Mouse (Mus musculus) left cerebral cortex, postnatal 10 days (tissue): Measurements from ENCODE around the gene Lcn8. TPM values are rescaled to one million over a fixed set of nuclear protein-coding genes. Genes with fewer than 3 reads are reported as not detected.
"Not testable (repeated sequence)": the region's sequence is repeated elsewhere in the genome, so short reads cannot be mapped to it uniquely, and the experiment has no call there.

Experiments used
- DNase-seq, 2 experiments: peaks; one replicate each; pipeline ENCODE4 v3.0.0; 2021 to 2022; ENCODE audit warnings: low spot score in 2 of 2, mixed read lengths in 1 of 2; ENCODE audit errors: extremely low spot score in 1 of 2
- intact Hi-C: fragments of 180-260 bp; cut with DNase I; formaldehyde crosslinking; loops from one replicate; pipeline ENCODE4 v1.15.1; 2025
- total RNA-seq, 2 experiments: library from RNA; stranded (reverse); gene quantifications; 2 replicates each; pipeline ENCODE4 v1.2.3; 2021

The Lcn8 gene
- total RNA-seq, 2 experiments from 2014 or later = not detected

DNA sequence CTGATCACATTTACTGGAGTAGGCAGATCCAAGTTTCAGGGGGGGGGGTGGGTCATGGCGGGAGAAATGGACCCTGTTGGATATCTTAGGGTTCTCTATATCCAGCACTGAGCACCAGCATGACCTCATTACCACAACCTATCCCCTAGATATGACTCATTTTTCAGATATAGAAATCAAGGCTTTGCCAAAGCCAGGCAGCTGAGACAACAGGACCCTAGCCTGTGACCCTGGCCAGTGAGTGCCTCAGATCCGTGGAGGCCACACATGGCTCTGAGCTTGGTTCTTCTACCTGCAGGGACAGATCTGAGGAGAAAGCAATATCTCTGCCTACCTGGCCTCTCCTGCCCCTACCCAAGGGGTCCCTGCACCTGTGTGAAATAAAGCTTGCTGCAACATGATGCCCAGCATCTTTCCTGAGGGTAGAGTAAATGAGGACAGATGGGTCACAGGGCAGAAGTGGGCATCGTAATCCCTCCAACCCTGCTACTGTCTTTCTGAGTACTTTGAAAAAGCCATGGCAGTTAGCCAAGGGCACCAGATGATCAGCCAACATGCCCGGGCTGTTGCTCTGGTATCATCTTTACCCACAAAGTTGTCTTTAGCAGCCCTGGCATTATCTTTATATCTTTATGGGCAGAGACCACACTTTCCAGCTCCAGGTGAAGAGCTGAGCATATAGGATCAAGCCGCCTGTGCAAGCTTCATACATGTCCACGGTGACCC is 8.5 kb downstream of the Lcn8 start:
- no peak for DNase-seq
- intact Hi-C loops = no loop called here

DNA sequence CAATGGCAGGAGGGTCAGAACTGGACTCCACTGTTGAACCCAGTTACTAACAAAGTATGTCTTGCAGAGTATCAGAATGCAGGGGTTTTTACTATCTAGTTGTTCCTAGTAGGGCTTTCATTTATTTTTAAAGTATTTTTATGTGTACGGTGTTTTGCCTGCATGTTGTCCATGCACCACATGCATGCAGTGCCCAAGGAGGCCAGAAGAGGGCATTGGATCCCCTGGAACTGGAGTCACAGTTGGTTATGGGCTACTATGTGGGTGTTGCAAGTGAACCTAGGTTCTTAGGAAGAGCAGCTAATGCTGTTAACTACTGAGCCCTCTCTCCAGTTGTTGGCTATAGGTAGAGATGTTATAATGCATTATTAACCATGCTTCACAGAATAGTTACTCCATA is 10.6 kb downstream of the Lcn8 start:
- intact Hi-C loops = no loop called here
- DNase-seq = peak in 1 of 2 experiments; percentile 50

DNA sequence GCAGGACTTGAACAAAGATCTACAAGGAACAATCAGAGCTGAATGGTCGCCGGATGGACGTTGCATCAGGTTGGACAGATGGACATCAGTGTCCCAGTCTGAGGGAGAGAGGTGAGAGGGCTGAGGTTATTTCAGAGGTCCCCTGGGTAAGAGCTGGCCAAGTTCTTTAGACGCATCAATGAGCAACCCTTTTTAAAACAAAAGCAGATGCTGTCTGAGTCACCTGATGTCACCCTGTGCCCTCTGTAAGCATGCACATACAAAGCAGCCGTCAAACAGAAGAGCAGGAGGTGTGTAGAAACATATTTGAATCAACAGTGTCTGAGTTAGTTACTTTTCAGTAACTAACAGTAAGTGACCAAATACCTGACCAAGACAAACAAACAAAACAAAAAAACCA is 11.2 kb downstream of the Lcn8 start:
- no peak for DNase-seq
- intact Hi-C loops = no loop called here

DNA sequence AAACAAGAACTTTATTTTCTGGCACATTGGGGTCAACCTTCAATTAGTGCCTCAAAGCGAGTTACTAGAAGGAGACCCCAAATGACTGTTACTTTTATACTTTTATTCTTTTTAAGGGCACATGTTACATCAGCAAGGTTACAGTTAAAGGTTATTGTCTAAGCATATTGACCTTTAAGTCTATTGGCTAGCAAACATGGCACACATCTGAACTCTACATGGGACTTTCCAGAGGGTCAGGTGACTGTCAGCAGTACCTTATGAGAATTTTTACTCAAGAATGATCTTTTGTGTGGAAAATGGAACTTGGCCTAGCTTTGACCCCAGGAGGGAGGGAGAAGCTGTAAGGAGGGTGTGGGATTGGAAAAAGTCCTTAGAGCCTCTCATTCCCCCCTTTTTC is 13.6 kb downstream of the Lcn8 start:
- DNase-seq = no peak
- intact Hi-C loops = no loop called here

DNA sequence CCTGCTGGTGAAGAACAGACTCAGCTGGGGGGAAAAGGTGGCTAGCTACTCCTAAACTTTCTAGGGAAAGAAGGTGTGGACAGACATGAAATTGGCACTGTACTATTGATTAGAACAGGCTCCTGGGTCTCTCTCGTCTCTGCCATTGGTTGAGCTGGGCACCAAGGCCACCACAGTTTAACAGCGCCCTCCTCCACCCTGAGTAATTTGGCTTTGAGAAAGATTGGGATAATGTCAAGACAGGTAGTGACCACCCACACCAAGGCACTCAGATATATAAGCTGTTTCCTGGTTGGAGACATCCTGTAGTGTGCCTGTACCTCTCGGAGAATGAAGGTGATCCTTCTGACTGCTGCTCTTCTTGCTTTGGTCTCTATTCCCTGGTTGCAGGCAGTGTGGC is 23.6 kb downstream of the Lcn8 start, which contains the start of gene Lcn6:
Gene Lcn6 (plus strand): TSS at position 301 of the 400 bp plus-strand sequence.
- intact Hi-C loops = no loop called here
- DNase-seq = no peak

DNA sequence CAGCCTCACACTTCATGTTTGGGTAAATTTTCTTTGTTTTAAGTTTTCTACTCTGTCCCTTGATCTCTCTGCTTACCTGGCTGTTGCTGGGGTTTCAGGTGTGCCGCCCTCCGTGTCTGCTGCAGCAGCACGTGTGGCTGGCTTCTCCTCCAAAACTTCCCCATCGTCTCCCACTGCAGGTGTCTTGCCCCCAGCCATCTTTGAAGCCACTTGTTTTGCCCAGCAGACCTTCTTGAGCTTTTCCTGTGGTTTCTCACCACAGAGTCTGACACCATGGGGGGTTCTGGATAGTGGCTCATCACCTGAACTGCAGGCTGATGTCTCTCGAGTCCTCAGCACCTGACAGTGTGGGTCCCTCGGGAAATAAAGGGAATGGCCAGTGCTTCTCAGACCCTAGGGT is 26.6 kb downstream of the Lcn8 start:
- DNase-seq = no peak
- intact Hi-C loops = no loop called here

DNA sequence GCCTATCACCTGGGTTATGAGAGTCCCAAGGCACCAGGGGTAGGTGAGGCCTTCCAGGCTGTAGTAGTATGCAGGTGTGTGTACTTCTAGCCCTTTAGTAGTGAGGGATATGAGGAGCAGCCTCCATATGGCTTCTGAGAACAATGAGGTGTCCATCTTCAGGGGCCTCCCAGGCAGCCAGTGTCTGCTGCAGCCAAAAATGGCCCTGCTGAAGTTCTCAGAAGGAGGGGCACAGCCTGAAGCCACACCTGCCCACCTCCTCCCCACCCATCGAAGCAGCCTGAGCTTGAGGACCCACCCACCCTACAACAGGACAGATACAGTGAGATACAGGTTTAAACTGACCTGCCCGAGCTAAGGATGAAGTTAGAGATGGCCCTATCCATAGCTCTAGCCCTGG is 29.5 kb downstream of the Lcn8 start, which contains the start of gene Lcn10:
Gene Lcn10 (plus strand): TSS at position 301 of the 400 bp plus-strand sequence.
- no peak for DNase-seq
- intact Hi-C loops = no loop called here

DNA sequence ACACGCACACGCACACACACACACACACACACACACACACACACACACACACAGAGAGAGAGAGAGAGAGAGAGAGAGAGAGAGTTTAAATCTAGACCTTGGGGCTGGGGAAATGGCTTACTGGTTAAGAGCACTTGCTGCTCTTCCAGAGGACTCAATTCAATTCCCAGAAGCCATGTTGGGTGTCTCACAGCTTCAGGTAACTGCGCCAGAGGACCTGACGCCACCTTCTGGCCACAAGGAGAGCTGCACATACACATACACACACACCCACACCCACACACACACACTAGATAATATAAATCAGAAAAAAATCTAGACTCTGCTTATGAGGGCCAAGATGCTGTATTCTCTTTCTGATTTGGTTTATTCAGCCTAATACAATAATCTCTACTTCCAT is 34.0 kb downstream of the Lcn8 start:
- intact Hi-C loops = no loop called here

DNA sequence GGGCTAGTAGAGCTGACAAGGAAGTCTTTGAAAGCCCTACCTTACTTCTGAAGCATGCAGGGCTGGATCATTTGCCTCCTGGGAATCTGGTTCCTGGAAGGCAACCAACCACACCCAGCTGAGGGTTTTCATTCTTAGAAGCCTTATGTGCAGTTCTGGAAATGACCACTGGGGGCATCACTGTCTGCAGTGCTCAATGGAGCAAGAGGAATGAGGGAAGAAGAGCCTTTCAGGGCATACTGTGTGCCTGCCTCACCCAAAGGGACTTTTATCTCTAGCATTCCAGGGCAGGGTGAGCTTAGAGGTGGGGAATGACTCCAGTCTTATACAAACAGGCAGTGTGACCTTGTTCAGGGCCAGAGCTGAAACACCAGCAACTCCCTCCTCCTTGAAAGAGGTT is 41.7 kb downstream of the Lcn8 start:
- intact Hi-C loops = no loop called here
- DNase-seq = peak in 1 of 2 experiments; percentile 62

More for the DNA sequence above, 34.0 kb downstream of the Lcn8 start:
- no peak for DNase-seq

DNA sequence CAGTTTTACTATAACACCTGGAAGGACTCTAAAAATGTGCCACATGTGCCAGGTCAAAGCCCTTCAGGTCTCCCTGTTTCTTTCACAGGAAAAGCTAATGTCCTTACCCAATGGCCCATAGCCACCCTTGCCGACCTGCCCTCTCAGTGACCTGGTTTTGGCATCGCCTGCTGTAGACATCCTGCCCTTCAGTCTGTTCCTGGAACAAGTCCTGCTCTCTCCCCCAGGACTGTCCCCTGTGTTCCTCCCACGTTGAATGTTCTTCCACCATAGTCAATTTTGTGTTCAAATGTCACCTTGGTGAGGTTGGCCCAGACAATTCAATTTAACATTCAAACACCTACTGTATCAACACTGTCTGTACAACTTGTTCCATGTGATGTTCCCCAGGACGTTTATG is 44.0 kb downstream of the Lcn8 start:
- DNase-seq = no peak
- intact Hi-C loops = no loop called here

DNA sequence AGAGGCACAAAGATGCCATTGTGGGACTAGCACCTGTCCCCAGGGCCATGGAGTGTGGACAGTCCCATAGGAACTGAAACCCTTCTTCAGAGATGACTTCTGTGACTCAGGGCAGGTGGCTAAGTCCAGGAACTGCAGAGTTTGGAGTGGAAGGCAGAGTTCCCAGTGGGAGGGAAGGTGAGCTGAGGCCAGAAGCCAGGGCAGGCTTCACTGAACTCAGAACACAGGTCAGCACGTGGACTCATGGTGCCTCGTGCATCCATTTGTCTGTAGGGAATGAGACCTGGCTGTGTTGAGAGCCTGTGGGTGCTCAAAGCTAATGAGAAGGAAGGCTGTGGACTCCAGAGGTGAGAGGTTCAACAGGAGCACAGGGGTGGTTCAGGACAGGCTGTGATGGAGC is 45.8 kb downstream of the Lcn8 start:
- no peak for DNase-seq
- intact Hi-C loops = loop anchor here (2.0 kb wide), 1 partner anchor 54 kb away; no protein-coding TSS in a partner anchor

DNA sequence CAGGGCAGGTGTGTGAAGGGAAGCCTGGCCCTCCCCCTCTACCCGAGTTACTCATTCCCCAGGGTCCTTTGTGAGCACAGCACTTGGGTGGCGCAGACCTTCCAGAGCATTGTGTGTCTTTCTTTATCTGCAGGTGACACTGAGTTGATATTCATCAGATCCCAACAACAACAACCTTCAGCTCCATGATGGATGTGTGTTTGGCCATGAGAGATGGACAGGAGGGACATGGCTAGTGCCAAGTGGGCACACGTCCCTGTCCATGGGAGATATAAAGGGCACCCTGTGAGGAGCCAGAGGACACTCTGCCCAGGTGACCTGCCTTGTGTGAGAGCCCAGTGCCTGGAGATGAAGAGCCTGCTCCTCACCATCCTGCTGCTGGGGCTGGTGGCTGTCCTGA is 46.8 kb downstream of the Lcn8 start, which contains the start of gene Obp2a:
Gene Obp2a (plus strand): TSS at position 301 of the 400 bp plus-strand sequence.
- intact Hi-C loops = loop anchor here (2.0 kb wide), 1 partner anchor 53 kb away; no protein-coding TSS in a partner anchor
- not testable (repeated sequence) for DNase-seq

DNA sequence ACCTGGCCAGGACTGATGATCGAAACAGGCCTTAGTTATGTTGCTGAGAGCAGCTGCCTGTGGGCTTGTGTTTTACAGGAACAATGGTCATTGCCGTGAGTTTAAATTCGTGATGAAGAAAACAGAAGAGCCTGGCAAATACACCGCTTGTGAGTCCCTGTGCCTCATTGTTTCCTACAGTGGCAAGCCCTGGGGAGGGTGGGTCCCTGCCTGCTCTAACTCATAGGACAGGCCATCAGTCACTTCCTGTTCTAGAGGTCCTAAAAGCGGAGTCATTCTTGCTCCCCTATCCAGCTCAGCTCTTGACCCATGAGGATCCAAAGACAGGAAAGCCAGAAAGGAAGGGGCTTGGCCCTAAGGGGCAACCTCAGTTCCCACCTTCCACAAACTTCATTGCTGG is 48.1 kb downstream of the Lcn8 start:
- DNase-seq = no peak
- intact Hi-C loops = no loop called here

DNA sequence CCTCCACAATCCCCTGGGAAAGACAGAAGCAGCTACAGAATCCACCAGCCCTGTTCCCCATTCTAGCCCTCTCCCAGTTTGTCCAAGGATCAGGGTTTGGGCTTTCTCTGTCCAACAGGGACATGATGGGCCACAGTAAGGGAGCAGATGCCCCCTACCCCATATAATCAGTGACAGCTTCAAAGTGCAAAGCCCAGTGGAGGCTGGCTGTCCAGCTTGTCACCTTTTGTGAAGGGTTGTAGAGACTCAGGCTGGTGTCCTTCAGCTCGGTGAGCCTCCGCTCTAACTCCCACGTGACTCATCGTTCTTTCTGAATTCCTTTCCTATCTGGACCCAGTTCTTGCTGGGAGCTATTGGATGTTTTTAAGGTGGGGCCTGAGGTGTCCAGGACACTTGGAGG is 50.8 kb downstream of the Lcn8 start:
- intact Hi-C loops = no loop called here
- no peak for DNase-seq

Other genes starting within 250 kb of the Lcn8 start
- gene Fut7, start 229.9 kb upstream of the Lcn8 start, total RNA-seq = under 1 TPM; 0.22 to 0.41 TPM
- 100 to 1,000 TPM; 113 to 121 TPM for gene Abca2, start 224.4 kb upstream of the Lcn8 start, total RNA-seq
- gene Clic3, start 196.3 kb upstream of the Lcn8 start, total RNA-seq = under 1 TPM in 1 of 2 experiments, not detected in 1; 0.87 TPM
- gene Paxx, start 192.0 kb upstream of the Lcn8 start, total RNA-seq = 10 to 100 TPM; 72.0 to 79.5 TPM
- 1,000 to 10,000 TPM; 1,004 to 1,053 TPM for gene Ptgds, start 183.1 kb upstream of the Lcn8 start, total RNA-seq
- gene Lcn12, start 159.2 kb upstream of the Lcn8 start, total RNA-seq = not detected
- gene Fbxw5, start 152.4 kb upstream of the Lcn8 start, total RNA-seq = 100 to 1,000 TPM; 127 TPM
- 1 to 10 TPM; 1.2 to 2.3 TPM for gene C8g, start 151.4 kb upstream of the Lcn8 start, total RNA-seq
- 1 to 10 TPM; 7.8 to 8.6 TPM for gene Traf2, start 106.2 kb upstream of the Lcn8 start, total RNA-seq
- 100 to 1,000 TPM; 181 to 191 TPM for gene Edf1, start 95.3 kb upstream of the Lcn8 start, total RNA-seq
- gene Mamdc4, start 78.3 kb upstream of the Lcn8 start, total RNA-seq = 1 to 10 TPM; 1.7 to 2.2 TPM
- gene Phpt1, start 77.9 kb upstream of the Lcn8 start, total RNA-seq = 100 to 1,000 TPM; 103 to 105 TPM
- gene Ajm1, start 71.4 kb upstream of the Lcn8 start, total RNA-seq = 100 to 1,000 TPM; 104 to 108 TPM
- gene Rabl6, start 44.6 kb upstream of the Lcn8 start, total RNA-seq = 10 to 100 TPM; 81.8 to 96.7 TPM
- not detected for gene Ccdc183, start 35.4 kb upstream of the Lcn8 start, total RNA-seq
- gene Tmem141, start 31.1 kb upstream of the Lcn8 start, total RNA-seq = 10 to 100 TPM; 20.5 to 24.5 TPM
- under 1 TPM; 0.69 to 0.99 TPM for gene Fcna, start 25.1 kb upstream of the Lcn8 start, total RNA-seq
- not detected for gene Lcn5, start 4.8 kb downstream of the Lcn8 start, total RNA-seq
- gene Lcn6, start 23.7 kb downstream of the Lcn8 start, total RNA-seq = not detected
- not detected for gene Lcn10, start 29.6 kb downstream of the Lcn8 start, total RNA-seq
- not detected for gene Obp2a, start 46.9 kb downstream of the Lcn8 start, total RNA-seq
- gene Bmyc, start 53.6 kb downstream of the Lcn8 start, total RNA-seq = 10 to 100 TPM; 80.8 to 95.4 TPM
- gene Obp2b, start 83.9 kb downstream of the Lcn8 start, total RNA-seq = not detected
- gene Lcn3, start 112.4 kb downstream of the Lcn8 start, total RNA-seq = not detected
- not detected for gene Lcn11, start 123.9 kb downstream of the Lcn8 start, total RNA-seq
- gene Gm13539, start 129.1 kb downstream of the Lcn8 start, total RNA-seq = not detected
- not detected for gene Glt6d1, start 162.7 kb downstream of the Lcn8 start, total RNA-seq
- gene Lcn9, start 170.0 kb downstream of the Lcn8 start, total RNA-seq = not detected
- gene Sohlh1, start 194.1 kb downstream of the Lcn8 start, total RNA-seq = not detected
- gene Kcnt1, start 210.6 kb downstream of the Lcn8 start, total RNA-seq = 100 to 1,000 TPM in 1 of 2 experiments, 10 to 100 TPM in 1; 94.7 to 126 TPM